In genomic region chr9:18473324-18474128, GRCm38 (mm10) we compare ENCODE assay signal across 8 mouse cellular contexts. TPM values are rescaled to one million over a fixed set of nuclear protein-coding genes. Genes with fewer than 3 reads are reported as not detected.
DNase-seq lines count a peak whose midpoint lies in the region; ATAC-seq lines count a peak whose summit lies in the region.

No protein-coding gene starts in this region.

- H3K27ac ChIP-seq in hindbrain, embryonic 14.5 days, result peak overlapping the region; percentile 95

- H3K4me3 ChIP-seq in hindbrain, embryonic 14.5 days (replicated peaks; ENCODE audit: low read length), result peak overlapping the region; percentile 65

- H3K4me1 ChIP-seq in hindbrain, embryonic 14.5 days (replicated peaks; ENCODE audit: control insufficient read depth, insufficient read depth, low read length), result peaks cover 14% of the 10 kb centered on the region

- H3K9me3 ChIP-seq in hindbrain, embryonic 14.5 days (ENCODE audit: control insufficient read depth, low read length), result no peaks in the 10 kb centered on the region

- DNase-seq in cerebellum, postnatal 4 days (ENCODE audit: low spot score in 2 of 2), result peak; percentile 35 to 65
- peak; percentile 61 to 63 for DNase-seq in frontal cortex, postnatal 36 days (ENCODE audit: low spot score in 2 of 2)
- peak; percentile 87 for DNase-seq in hindbrain, embryonic 14.5 days (ENCODE audit: low spot score)
- peak; percentile 50 to 60 for DNase-seq in layer of hippocampus, postnatal 25 days (ENCODE audit: extremely low spot score in 1 of 2, low spot score in 1 of 2)
- DNase-seq in lung, postnatal 14 days, result peak; percentile 72
- DNase-seq in ovary, postnatal 36 days (ENCODE audit: low spot score), result peak; percentile 73
- DNase-seq in thymus, postnatal 14 days, result peak; percentile 85

- peak; percentile 98 for ATAC-seq in activated CD4-positive, CD25-positive, alpha-beta regulatory T cell, adult 4 months
- ATAC-seq in hindbrain, embryonic 14.5 days (ENCODE audit: low FRiP score), result peak; percentile 97

- no peaks in the 10 kb centered on the region for H3K27me3 ChIP-seq in hindbrain, embryonic 14.5 days (ENCODE audit: control insufficient read depth, insufficient read depth, low read length)

- H3K4me2 ChIP-seq in hindbrain, embryonic 14.5 days (replicated peaks), result peak overlapping the region; percentile 87

- peak overlapping the region; percentile 87 for H3K9ac ChIP-seq in hindbrain, embryonic 14.5 days

- H3K36me3 ChIP-seq in hindbrain, embryonic 14.5 days (replicated peaks; ENCODE audit: control insufficient read depth, insufficient read depth), result peaks cover 8% of the 10 kb centered on the region

- 5% methylated on average over 39 of the region's 39 CpGs for WGBS in hindbrain, embryonic 14.5 days

RNA-seq across cellular contexts. Expression of gene Zfp558, which starts 4.5 kb away (rescaled TPM):
- 1 to 10 TPM; 2.8 to 5.0 TPM for polyA plus RNA-seq in activated CD4-positive, CD25-positive, alpha-beta regulatory T cell, adult 4 months (2017; shearing (Covaris generic))
- 37.8 and 44.3 TPM in 2 replicates for polyA plus RNA-seq in hindbrain, embryonic 14.5 days (2014; fragmentation: Nextera tagmentation; extraction: Ambion mirVana)
- 1 to 10 TPM; 2.2 to 5.0 TPM for total RNA-seq in layer of hippocampus, postnatal 25 days (2021)

RNA-seq across cellular contexts. Expression of gene Mbd3l1, which starts 4.6 kb away (rescaled TPM):
- not detected for polyA plus RNA-seq in activated CD4-positive, CD25-positive, alpha-beta regulatory T cell, adult 4 months (2017; shearing (Covaris generic))
- polyA plus RNA-seq in hindbrain, embryonic 14.5 days (2014; fragmentation: Nextera tagmentation; extraction: Ambion mirVana), result not detected in 2 replicates
- total RNA-seq in layer of hippocampus, postnatal 25 days (2021), result not detected

RNA-seq across cellular contexts. Expression of gene Mbd3l2, which starts 43.1 kb away (rescaled TPM):
- polyA plus RNA-seq in activated CD4-positive, CD25-positive, alpha-beta regulatory T cell, adult 4 months (2017; shearing (Covaris generic)), result not detected
- 0.17 TPM in 1 of 2 replicates, not detected in the other for polyA plus RNA-seq in hindbrain, embryonic 14.5 days (2014; fragmentation: Nextera tagmentation; extraction: Ambion mirVana)
- total RNA-seq in layer of hippocampus, postnatal 25 days (2021), result not detected

Comparison
In these comparisons a context has a peak if more than half of its experiments do, and no peak if none do; other contexts are left out.
1. Peak in every context shown above with its lines: DNase-seq, ATAC-seq, H3K4me3 ChIP-seq and H3K27ac ChIP-seq.